Mouse (Mus musculus) heart, postnatal 0 days (tissue): ENCODE data around the gene S100b.

Experiments
- CTCF ChIP-seq: IDR thresholded peaks from 2 replicates; pipeline ENCODE4 v1.5.1; 2016; ENCODE audit warnings: antibody characterized with exemption, control low read depth, low read depth
- EP300 ChIP-seq: IDR thresholded peaks from 2 replicates; pipeline ENCODE4 v1.6.1; 2016; ENCODE audit warnings: antibody characterized with exemption, low read depth

DNA sequence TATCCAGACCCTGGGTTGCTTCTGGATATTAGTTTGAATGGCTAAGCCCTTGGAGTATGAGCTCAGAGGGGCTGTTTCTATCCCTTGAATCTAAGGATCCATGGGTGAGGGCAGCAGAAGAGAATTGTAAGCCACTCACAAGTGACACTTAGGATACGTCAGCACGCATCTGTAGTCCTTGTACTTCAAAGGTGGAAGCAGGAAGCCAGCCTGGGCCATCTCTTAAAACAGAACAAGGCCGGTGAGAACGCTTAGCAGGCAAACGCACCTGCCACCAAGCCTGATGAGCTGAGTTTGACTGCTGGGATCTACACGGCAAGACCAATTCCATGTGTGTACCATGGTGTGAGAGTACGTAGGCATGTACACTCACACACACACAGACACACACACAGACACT, 3.6 kb downstream of the S100b start:
- TF ChIP-seq CTCF: no peak
- no peak for TF ChIP-seq EP300
